Mouse (Mus musculus) spleen, adult 18-20 months (tissue): ENCODE measurements around the gene Nudt8.

Experiments
- DNase-seq, 2 experiments: peaks; one replicate each; pipeline ENCODE4 v3.0.0; 2022; ENCODE audit warnings: mixed read lengths in 2 of 2

Gene Nudt8

DNA sequence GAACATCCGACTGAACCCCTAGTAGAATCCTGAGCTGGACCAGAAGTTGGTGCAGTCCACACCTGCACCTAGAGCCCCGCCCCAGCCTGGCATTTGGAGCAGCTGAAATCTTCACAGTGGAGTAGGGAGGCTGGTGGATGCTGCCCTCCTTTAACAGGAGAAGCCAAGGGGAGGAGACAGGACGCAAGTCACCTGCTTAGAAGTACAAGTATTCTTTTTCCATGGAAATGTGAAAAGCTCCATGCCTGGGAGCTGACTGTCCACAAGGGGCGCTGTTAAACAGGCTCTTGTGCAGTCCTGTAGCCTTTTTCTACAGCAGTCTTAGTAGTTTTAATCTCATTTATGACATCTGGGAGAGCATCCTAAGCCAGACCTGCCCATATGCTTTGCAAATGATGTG, 11.6 kb upstream of the Nudt8 start:
- no peak for DNase-seq

DNA sequence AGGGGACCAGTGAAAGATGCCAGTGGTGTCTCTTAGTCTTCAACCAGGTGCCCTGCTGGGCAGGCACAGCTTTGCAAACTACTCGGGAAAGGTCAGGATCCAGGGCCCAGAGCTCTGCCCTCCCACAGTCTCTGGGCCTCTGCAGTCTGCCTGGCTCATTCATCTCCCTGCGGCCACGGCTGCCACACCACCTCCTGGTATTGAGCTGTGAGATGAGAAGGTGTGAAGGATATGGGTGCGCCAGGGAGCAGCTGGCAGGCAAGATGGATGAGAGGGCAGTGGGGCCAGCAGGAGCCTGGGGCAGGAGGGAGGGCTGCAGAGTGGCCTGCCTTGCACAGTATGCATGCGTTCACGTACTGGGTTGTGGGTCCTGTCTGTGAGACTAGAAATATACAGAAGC, 9.6 kb upstream of the Nudt8 start:
- DNase-seq, result no peak

DNA sequence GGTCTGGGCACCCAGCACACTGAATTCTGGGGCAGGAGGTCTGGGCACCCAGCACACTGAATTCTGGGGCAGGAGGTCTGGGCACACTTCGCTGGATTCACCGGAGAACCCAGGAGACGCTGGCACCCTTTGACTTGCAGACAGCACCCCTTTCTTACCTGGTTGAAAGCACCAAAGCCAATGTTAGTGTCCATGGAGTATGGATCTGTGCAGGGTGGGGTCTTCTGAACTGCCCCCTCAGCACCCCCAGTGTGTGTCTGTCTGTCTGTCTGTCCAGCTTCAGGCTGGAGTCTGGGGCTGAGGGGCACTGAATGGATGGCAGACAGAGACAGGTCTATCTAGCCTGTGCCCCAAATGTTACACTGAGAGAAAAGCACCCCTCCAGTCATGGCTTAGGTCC, 8.8 kb upstream of the Nudt8 start:
- no peak for DNase-seq

DNA sequence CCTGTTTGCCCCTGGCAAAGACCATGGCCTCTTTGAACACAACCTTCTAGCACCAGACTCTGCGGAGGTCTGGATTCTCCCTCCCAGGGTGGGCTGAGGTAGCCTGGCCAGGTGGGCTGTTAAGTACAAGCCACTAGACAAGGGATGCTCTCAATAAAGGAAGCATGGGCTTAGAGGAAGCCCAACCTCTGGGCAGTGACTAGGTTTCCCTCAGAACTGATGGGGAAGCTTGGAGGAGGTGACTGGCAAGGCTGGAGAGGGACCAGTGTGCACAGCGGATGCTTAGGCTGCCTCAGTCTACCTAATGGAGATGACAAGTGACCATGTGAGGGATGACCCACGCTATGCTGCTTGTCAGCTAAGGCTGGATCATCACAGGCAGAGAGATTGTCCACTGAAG, 8.4 kb upstream of the Nudt8 start:
- no peak for DNase-seq

DNA sequence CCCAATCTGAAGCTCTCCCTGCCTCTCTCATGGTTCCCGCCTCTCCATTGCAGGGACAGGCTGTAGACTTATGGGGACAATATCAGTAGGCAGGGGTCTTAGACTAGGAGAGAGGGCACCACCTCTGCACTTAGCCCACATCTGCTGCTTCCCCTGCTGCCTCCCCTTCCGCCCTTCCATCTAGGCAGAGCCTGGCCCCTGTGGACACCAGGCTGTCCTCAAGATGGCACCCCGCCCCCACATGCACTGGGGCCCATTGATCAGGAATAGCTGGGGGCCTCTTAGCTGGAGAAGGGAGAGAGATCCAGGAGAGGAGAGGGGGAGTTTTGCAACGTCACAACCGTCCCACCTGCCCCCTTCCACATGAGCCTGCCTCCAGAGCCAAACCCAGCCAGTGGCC, 8.0 kb upstream of the Nudt8 start, which contains the start of gene Tbx10:
Gene Tbx10, plus strand, starts transcription at position 337 of the 400 bp plus-strand sequence.
- no peak for DNase-seq

DNA sequence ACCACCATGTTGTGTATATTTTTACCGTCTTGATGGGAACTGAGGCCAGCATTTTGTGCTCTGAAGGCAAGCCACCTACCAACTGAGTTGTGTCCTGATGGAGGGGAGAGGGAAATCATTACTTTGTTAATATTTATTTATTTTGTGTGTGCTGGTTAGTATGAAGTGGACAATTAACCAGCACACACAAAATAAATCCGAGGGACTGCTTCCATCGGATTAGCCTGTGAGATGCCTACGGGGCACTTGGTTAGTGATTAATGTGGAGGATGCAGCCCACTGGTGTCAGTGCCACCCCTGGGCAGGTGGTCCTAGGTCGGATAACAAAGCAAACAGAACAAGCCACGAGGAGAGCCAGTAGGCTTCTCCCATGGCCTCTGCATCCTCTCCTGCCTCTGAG, 5.4 kb upstream of the Nudt8 start:
- no peak for DNase-seq

DNA sequence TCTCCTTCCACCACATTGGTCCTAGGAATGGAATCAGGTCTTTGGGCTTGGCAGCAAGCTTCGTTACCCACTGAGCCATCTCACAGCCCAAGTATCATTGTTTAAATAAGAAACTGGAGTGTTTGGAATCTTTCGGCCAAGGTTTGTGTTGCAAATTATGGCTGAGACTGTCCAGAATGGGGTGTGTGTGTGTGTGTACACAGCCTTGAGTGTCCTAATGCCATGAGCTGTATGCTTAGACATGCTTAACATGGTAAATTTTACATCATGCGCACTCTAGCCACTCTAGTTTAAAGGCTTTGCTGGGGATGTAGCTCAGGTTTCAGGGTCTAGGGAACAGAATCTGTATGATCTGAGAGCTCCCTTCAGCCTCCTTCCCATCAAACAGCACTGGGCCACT, 4.9 kb upstream of the Nudt8 start:
- no peak for DNase-seq

DNA sequence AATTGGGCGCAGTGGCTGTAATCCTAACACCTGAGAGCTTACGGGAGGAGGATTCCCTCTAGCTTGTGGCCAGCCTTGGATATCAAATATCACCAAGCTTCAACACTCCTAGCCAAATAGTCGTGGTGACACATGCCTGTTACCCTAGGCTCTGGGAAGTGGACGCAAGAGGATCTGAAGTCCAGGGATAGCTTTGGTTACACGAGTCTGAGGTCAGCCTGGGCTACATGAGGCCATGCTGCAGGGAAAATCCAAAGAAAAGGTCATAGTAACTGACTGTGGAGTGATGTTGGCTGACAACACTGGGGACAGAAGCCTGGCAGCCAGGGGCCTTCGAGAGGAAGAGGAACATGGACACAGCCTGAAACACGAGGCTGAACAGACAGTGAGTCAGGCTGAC, 4.3 kb upstream of the Nudt8 start:
- no peak for DNase-seq

DNA sequence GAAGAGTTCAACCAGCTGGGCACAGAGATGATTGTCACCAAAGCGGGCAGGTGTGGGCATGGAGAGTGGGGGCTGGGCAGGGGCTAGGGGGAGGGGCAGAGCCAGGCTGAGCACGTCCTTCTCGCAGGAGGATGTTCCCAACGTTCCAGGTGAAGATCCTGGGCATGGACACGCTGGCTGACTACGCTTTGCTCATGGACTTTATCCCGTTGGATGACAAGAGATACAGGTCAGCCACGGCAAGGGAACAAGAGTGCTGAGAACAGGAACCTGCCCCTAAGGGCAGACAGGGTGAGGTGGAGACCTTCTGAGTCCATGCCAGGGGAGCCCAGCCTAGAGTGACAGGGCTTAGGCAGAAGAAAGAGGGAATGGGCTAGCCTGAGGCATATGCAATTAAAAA, 3.6 kb upstream of the Nudt8 start:
- DNase-seq, result no peak

DNA sequence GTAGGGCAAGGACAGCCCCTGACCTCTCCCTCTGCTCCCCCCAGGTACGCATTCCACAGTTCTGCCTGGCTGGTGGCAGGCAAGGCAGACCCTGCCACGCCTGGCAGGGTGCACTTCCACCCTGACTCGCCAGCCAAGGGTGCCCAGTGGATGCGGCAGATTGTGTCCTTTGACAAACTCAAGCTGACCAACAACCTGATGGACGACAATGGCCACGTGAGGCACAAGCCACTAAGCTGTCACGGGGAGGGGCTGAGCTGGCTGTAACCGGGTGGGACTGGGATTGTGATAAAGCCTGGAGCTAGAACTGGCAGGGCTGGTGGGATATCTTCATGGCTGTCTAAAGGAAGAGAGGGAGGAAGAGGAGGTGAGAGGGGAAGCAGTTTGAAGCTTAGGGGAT, 3.1 kb upstream of the Nudt8 start:
- no peak for DNase-seq

DNA sequence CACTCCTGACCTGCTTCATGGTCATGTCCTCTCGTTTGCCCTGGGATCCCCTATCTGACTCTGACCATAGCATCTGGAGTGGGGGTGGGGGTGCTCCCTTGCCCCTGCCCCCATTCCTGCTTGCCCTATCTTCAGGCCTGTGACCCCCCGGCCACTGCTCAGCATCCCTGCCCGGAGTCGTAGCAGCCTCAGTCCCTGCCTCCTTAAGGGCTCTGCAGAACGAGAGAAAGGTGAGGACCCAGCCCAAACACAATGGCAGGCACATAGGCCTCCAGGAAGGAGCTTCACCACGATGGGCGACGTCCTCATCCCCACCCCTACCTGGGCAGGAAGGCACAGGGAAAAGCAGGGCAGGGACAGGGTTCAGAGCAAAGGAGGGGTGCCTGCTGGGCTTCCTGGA, 2.0 kb upstream of the Nudt8 start:
- DNase-seq, result no peak

DNA sequence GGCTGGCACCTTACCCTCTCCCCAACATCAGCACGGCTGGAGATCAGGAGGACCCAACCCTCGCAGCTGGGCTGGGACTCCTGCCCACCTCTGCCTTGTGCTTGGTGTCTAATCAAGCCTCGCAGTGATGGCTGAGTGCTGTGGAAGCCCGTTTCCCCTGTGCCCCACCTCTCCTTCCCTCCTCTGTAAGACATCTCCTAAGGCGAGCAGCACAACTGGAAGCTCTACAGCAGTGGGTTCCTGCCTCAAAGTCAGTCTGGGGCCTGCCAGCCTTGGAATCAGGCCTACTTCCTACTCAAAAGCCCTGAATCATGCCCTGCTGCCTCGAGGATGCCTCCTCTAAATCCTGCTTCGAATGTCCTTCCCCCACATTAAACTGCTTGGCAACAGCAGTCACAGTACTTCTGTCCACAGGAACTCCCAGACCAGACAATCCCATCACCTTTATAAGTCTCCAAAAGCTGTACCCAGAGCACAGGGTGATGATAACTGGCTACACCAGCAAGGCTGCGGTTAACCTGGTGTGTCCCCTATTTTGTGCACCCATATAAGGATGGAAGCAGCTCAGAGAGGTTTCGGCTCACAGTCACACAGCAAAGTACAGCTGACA, 1.2 kb upstream of the Nudt8 start:
- DNase-seq, result no peak

DNA sequence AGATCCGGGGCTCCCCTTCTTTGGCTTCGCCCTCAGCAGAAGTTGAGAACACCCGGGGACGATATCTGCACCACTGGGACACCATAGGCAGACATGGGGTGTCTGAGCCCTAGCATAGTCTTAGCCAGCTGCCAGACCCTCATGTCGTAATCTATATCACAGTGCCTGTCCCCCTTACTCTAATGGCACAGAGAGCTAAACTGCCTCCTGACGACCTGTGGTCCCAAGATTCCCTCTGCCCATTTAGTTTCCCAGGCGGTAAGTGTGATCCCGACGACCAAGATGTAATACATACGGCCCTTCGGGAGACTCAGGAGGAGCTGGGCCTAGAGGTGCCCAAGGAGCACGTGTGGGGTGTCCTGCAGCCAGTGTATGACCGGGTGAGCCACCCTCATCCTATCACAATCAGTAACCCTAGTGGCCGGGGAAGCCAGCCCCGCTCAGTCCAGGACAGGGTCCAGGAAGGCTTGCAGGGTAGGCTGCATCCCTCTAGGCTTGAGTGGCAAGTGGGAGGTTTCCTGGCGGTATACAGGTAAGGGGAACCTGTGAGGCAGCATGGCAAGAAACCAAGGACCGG, 657 bp downstream of the Nudt8 start:
- DNase-seq, result no peak

DNA sequence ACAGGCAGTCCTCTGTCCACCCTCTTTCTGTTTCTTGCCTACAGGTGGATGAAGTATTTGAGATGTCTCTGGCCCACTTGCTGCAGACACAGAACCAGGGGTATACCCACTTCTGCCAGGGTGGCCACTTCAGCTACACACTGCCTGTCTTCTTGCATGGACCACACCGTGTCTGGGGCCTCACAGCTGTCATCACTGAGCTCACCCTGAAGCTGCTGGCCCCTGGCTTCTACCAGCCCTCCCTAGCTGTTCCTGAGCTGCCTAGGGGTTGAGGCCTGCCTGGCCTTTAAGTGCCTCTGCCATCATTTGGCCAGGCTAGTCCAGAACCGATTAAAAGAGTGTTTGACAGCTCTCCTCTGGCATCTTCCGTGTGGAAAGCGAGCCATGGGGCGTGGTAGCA, 1.4 kb downstream of the Nudt8 start:
- no peak for DNase-seq

DNA sequence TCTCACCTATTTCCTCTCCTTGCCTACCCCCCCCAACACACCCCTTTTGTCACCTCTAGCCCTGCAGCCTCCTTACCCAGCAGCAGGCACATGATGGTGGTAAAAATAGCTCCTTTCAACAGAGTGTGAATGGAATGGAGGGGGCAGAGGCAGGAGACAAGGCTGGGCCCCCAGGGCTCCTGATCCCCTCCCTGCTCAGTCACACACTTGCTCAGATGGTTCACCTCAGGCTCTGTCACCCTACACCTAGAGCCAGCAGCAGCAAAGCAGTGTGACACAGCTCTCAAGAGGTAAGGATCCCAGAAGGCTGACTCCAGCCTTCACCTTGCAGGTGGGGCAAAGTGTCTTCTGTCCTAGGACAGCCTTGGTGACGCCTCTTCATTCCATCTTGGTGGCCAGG, 2.7 kb downstream of the Nudt8 start, which contains the start of gene Doc2g:
Gene Doc2g, plus strand, starts transcription at position 202 of the 400 bp plus-strand sequence.
- DNase-seq, result no peak

DNA sequence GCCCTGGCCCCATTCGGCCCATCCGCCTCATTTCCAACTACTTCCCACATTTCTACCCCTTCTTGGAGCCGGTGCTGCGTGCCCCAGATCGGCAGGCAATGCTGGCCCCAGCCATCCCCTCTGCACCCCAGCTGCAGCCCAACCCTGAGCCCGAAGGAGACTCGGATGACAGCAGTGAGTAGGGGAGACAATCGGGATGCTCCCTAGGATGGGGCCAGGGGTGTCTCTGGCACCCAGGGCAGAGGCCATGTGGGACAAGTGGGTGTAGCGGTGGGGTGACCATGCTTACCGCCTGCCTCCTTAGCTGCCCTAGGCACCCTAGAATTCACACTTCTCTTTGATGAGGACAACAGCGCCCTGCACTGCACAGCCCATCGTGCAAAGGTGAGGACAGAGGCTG, 3.3 kb downstream of the Nudt8 start:
- DNase-seq, result no peak

DNA sequence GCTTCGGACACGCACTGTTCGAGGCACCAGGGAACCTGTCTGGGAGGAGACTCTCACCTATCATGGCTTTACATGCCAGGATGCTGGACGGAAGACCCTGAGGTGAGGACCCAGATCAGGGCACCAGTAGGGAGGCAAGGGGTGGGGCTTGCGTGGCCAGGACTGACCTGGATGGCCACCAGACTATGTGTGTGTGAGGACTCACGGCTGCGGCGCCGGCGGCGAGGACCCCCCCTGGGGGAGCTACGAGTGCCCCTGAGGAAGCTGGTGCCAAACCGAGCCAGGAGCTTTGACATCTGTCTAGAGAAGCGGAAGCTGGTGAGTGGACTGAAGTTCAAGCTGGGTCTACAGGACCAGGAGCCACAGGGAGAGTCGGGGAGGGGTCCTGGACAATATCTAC, 4.0 kb downstream of the Nudt8 start:
- DNase-seq, result no peak

DNA sequence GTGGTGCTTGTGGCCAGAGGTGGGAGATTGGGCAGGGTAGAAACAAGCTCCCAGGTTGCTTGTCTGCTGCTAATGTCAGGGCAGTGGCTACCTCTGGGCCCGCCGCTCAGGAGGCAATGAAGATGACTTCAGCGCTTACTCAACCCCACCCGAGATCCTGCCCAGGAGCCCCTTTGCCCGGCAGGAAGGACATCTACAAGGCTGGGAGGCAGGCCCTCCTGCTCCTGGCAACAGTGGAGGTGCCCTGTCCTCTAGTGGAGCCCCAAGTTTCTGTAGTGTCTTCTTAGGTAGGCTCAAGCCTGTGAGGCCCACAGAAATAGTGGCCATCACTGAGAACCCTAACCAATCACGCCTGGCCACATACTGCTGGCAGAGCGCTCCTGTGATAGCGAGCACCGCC, 4.7 kb downstream of the Nudt8 start:
- no peak for DNase-seq

DNA sequence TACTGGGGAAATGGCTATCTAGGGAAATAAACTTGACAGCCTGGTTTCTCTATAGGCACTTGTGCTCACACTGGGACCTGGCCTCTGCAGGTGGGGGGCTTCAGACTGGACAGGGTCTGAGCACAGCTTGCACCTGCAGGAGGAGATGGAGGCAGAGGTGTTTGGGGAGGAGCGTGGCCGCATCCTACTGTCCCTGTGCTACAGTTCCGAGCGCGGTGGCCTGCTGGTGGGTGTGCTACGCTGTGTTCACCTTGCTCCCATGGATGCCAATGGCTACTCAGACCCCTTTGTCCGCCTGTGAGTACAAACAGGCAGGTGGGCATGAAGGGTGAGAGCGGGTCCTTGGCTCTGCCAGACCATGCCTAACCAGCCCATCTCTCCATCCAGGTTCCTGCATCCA, 5.6 kb downstream of the Nudt8 start:
- DNase-seq, result no peak

DNA sequence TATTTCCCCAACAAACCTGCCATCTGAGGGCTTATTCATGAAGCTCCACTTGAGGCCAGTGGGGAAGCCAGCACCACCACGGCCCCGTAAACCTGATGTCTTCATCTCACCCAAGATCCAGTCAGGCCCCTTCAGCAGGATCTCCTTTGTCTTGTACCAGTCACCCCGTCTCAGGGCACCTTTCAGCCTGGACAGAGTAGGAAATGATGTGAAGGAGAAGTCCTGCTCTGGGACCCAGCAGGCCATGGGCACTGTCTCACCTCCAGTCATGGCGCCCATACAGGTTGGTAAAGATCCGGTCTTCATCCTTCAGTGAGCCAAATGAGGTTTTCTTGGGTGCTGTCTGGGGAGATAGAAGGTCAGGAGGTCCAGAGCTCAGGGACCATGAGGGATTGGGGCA, 10.7 kb downstream of the Nudt8 start:
- DNase-seq, result no peak

DNA sequence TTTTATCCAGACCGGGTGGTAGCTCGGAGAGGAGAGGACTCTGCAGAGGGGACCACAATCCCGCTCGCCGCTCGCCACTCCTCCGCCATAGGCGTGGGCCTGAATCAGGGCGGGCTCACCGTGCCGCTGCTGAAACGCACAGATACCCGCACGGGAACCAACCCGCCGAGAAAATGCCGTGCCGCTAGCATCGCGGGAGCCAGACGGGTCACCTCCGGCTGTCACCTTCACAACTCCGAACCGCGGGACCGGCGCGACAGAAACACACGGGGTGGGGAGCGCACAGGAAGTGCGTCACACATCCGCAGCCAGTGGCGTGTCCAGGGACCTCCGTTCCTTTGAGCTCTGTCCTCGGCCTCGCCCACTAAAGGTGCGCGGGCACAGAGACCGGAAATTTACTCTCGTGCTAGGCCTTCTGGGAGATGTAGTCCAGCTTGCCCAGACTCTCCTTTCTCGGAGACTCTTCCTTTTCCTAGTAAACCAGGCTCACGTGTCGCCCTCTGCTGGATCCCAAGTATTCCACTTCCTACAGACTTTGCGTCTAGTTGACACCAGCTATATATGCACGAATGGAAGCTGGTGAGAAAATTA, 12.1 kb downstream of the Nudt8 start, which contains the start of gene Ndufv1:
Gene Ndufv1, minus strand, starts transcription at position 375 of the 591 bp plus-strand sequence.
- peak; percentile 87 to 90 for DNase-seq

DNA sequence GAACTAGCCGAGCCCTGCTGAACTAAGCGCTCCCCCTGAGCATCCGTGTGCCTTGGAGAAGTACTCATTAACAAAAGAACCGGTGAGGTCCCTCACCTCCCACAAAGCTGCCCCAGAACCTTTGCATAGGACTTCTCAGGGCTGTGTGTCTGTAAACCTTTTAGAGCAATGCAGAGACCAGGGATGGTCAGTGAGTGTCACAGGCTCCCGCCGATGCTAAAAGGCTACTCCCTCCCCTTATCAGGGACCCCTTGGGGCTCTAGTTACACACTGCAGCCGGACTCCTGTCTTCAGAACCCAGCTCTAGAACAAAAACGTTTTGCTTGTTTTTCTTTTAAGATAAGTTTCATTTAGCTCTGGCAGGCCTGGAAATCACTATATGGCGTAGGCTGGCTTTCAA, 12.7 kb downstream of the Nudt8 start:
- no peak for DNase-seq

DNA sequence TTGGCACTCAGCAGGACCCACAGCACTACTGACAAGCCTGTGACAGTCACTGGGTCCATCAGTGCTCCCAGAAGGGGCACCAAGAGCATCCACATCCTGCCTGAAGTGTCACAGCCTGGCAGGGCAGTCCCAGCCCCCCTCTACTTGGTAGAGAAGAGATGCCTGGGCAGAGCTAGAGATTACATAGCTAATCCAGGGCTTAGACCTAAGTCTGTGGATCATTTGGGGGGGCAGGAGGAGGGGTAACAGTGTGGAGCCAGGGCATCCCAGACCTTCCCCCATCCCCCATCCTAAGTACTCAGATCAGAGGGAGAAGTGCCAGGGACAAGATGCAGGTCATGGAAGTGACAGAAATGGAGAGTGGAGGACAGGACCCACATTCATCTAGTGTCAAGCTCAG, 14.4 kb downstream of the Nudt8 start:
- no peak for DNase-seq

DNA sequence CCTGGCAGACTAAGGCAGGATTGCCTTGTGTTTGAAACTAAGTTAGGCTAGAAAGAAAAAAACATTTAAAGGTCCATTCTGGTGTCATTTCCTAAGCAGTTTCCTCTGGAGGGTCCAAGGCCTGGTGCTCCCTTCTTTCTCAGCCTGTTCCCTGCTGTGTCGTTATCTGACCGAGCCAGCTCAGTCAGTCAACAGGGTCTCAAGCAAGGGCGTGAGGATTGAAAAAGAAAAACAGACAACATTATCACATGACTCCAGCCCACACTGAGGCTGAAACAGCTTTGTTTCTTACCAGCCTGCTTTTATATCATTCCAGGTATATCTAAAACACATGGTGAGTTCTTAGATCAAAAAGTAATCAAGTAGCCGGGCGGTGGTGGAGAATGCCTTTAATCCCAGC, 15.3 kb downstream of the Nudt8 start:
- DNase-seq, result no peak
